Mouse (Mus musculus) ES-CJ7 (cell line): Measurements from ENCODE around the gene Lalba.
"Not testable (repeated sequence)": the region's sequence is repeated elsewhere in the genome, so short reads cannot be mapped to it uniquely, and the experiment has no call there.

Experiments used
- DNase-seq: peaks from one replicate; pipeline ENCODE4 v3.0.0; 2011; ENCODE audit warnings: low read depth, low spot score

Gene Lalba

DNA sequence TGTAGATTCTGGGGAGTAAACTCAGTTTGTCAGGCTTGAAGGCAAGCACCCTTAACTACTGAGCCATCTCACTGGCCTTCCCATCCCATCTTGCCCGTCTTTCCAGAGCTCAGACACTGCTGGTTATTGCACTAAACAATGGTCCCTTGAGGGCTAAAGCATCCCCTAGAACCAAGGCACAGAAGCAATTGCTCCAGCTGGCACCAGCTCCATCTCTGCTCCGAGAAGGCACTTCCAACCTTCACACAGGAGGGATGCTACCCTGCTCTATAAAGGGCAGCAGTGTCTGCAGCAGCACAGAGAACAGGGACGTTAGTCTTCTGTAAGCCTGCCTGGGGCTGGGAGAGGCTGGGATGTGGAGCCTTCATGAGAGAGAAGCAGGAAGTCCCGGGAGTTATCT is 9.6 kb upstream of the Lalba start, which contains the start of gene Olfr279:
Olfr279 (plus strand) TSS at position 301 of the 400 bp plus-strand sequence.
- no peak for DNase-seq

DNA sequence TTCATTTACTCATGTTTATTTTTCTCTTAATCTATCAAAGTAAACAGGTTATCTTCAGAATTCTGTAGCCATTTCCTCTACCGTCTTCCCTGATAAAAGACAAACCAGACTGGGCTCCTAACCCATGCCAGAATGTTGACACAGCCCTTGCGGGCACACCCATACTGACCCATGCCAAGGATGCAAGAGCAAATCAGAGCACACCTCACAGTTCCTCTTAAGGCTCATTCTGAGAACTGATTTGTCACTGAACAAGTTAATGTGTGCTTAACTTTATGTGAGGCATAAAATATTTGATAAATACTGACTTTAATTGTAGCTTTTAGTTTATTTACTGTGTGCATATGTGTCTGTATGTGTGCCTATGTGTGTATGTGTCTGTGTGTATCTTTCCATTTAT is 8.8 kb upstream of the Lalba start:
- no peak for DNase-seq

DNA sequence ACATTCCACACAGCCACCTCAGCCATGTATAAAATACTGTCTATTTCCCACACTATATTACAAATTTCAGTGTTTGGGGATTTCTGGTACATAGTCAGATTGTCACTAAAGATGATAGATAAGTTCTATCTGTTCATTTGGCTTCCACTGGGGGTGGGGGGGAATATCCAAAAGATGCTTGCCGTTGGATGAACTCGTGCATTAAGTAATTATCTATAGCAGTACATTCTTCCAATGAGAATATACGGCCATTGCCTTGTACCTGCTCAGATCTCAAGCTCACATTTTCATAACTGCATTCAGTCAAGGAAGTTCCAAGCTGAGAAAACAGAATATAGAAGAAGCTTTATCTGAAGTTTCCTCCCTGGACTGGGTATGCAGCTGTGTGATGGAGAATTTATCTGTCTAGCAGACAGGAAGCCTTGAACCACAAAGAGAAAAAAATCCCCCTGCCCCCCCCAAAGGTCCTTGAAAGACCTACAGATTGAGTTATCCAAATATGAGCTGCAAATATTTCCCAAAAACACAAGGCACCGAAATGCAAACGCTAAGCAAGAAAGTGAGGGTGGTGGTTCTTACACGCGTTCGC is 4.0 kb upstream of the Lalba start:
- DNase-seq, result no peak

DNA sequence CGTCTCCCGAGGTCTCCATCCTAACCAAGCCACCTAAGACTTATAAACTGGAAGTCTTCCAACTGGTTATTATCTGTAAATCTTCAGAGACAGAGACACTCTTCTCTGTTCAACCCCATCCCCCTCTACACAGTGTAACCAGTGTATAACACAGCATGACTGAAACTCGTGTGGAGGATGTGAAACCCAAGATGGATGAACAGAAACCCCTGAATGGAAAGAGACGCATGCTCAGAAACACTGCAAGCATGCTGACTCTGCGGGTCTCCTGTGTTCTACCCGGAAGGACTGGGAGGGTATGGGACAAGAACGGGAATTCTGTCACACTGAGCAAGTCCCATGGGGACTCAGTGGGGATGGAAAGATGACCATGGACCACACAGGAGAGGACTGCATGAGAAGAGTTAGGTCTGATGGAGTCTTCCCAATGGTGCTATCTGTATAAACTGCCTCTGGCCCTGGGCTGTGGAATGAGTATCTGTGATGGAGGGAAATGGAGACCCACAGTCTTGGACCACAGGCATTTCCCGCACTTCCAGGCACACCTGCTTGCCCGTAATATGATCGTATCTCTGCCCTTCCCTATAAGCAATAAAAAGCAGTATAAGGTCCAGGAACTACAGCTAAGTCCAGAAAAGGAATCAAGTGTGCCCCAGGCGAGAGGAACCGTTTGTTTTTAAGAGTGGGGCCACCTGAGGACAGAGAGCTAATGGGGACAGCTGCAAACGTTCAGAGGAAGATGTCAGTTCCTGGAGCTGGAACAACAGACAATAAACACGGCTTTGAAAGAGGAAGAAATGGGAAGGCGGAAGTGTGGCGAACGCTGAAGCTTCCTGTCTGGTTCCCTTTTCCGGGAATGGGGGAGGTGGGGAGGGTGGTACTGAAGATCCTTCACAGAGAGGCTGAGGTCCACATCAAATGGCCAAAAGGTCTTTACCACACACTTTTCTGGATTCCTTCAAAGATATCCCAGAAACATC is 1.7 kb upstream of the Lalba start:
- DNase-seq, result no peak

GRCm38 (mm10) chr15:98479568-98480102 is 2.9 kb downstream of the Lalba start:
- DNase-seq, result no peak

GRCm38 (mm10) chr15:98476281-98476680 is 6.2 kb downstream of the Lalba start:
- DNase-seq, result no peak

GRCm38 (mm10) chr15:98475382-98475781 is 7.1 kb downstream of the Lalba start:
- DNase-seq, result peak; percentile 51

DNA sequence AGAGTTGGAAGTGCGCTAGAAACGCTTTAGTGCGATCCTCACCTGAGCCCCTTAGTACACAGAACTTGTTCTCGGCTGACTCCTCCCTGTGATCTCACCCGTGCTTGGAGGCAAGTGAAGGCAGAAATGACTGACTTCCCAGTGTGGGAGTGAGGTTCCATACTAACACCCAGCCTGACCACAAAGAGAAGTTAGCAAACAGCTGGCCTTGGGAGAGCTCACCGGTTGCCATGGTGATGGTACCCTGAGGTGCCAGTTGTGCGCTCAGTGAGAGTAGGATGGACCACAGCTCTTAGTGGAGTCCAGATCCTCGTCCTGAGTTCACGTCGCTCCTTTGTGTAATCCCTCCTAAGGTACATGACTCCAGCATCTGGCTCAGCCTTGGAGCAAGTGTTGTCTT is 7.6 kb downstream of the Lalba start:
- peak; percentile 13 for DNase-seq

DNA sequence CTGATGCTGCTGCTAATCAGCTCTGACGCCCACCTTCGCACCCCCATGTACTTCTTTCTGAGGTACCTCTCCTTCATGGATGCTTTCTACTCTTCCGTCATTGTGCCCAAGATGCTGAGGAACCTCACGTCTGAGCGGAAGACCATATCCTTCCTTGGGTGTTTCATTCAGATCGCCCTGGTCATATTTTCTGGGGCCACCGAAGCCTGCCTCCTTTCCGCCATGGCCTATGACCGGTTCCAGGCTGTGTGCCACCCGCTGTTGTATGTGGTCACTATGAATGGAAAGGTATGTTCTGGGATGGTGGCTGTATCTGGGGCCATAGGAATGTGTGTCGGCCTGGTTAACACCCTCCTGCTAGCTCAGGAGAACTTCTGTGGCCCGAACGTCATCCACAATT is 11.0 kb downstream of the Lalba start:
- no peak for DNase-seq

- DNase-seq, result no peak
Measured at GRCm38 (mm10) chr15:98469596-98469995, 12.9 kb downstream of the Lalba start, which contains the start of gene OR5BS1P. OR5BS1P (plus strand) TSS chr15:98469896.

DNA sequence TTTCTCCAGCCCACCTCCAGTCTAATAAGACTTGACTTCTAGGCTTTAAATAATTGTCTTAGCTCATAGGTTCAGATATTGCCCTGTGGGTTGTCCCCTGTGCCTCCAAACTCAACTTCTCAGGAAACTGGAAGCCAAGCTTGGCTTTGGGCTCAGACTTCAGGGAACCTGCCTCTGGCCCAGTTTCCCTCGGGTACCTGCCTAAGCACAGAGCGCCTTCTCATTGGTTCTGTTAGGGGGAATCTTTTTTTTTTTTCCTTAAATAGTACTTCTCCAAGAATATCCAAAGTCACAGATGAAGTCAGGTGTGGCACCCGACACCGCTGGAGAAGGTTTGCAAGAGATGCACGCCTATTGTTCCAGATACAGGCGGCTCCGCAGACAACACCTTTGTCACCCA is 30.2 kb downstream of the Lalba start, which contains the start of gene Olfr281:
Olfr281 (plus strand) TSS at position 301 of the 400 bp plus-strand sequence.
- DNase-seq, result no peak

- peak; percentile 86 for DNase-seq
Measured at GRCm38 (mm10) chr15:98448521-98448920, 34.0 kb downstream of the Lalba start.

- DNase-seq, result no peak
Measured at GRCm38 (mm10) chr15:98444561-98444960, 38.0 kb downstream of the Lalba start.

DNA sequence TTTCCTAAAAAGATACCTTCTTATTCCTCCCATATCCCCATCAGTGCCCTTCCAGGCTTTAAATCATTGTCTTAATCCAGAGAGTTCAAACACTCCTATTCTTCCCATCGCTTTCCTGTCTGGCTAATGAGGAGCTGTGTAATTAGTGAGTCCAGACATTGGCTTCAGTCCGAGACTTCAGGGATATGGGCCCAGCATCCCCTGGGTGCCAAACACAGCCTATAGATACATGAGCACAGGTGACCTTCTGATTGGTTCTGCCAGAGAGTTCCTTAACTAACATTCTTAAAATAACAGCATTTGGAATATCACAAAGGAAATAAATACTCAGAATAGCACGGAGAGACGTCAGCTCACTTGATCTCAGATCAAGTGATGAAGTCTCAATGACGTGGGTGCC is 51.6 kb downstream of the Lalba start, which contains the start of gene Olfr282:
Olfr282 (plus strand) TSS at position 301 of the 400 bp plus-strand sequence.
- not testable (repeated sequence) for DNase-seq
